Mouse (Mus musculus) bone marrow, adult 2 months (tissue): ENCODE results near the gene Ccdc32.

Experiments
- CTCF ChIP-seq: fragments of 200-500 bp; IDR thresholded peaks from 2 replicates; pipeline ENCODE4 v1.5.1; 2011; ENCODE audit warnings: low read length, control low read depth; ENCODE audit not compliant: control insufficient read depth, insufficient read depth
- POLR2A ChIP-seq: fragments of 200-500 bp; IDR thresholded peaks from 2 replicates; pipeline ENCODE4 v1.6.1; 2011; ENCODE audit warnings: low read depth, mild to moderate bottlenecking, control low read depth, low read length, borderline replicate concordance; ENCODE audit not compliant: control insufficient read depth

GRCm38 (mm10) chr2:119015604-119016180, 13.5 kb downstream of the Ccdc32 start:
- TF ChIP-seq POLR2A (no peak), CTCF (no peak)
